Mouse (Mus musculus) cerebellum, adult 18-20 months (tissue): ENCODE measurements at regions not wholly inside any gene's neighbourhood (a gene's known extent, or its start where the extent isn't known, plus 50 kb on each side); places are given as distances from the start of the nearest gene placed in this dataset.
A peak's percentile ranks its signal among the peaks of the same experiment; 100 is the strongest.

Experiments used
- DNase-seq, 2 experiments: peaks; one replicate each; pipeline ENCODE4 v3.0.0; 2021

DNA sequence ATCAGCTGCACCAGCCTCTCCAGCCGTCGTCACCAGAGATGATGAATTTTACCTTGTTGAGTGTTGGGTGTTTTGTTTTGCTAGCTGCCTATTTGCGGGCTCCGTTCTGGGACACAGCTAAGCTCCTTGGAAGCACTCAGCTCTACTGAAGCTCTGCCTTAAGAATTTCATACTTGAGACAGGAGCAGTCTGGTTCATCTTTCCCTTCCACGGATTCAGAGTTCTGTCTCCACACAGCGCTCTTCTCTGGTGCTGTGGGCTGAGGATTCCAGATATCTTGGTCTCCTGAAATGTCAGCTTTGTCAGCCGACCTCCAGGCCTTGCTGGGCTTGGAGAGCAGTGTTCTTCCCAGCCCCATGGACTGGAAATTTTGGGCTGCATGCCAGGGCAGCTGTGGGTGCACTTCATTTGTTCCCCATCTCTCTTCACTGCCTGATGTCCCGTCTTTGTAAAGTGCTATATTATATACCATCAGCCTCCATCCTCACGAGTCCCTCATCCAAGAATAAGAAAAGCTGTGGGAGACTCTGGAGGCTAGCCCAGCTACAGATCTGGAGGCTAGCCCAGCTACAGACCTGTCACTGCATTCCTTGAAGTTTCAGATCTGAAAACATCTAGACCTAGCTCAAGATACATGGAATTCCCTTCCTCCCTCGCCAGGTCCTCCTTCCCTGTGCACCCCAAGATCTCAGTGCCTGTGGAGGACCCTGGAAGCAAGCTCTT, 337.0 kb downstream of the Ptpru start:
- no peak for DNase-seq

- DNase-seq, result no peak
Measured at GRCm38 (mm10) chr4:131508154-131508553, 329.9 kb downstream of the Ptpru start.

DNA sequence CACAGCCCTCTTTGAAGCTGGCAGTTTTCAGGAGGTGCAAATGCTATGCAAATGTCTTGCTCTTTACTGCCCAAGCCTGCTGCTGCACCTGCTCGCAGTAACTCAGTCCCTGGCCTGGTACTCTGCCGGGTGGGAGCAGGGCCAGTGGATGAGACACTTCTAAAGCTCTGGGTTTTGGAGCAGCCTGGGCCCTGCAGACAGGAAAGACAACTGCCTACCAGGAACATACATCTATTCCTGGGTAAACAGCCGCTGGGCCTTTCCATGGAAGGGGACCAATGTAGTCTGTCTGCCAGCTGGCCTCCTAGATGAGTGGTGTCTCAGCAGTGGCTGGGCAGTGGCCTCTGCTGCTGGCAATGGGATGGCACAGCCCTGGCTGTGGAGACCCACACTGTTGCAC, 326.5 kb downstream of the Ptpru start:
- no peak for DNase-seq

DNA sequence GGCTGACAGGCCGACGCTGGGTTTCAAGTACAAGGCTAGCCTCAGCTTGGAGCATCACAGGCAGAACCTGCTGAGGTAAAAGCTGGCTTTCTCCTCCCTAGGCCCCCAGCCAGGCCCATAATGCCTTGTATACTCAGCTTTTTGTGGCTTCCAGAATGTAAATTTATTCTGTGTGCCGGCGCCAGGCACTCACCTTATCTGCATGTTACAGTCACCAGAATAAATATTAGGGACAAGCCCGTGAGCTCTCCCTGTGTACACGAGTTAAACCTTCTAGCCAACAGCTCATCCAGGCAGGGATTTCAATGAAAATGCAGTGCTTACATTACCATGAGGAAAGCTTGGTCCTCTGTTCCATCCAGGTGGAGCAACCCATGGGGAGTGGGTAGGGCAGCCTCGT, 325.3 kb downstream of the Ptpru start:
- DNase-seq, result no peak

GRCm38 (mm10) chr4:131520636-131521306, 317.3 kb downstream of the Ptpru start:
- DNase-seq, result no peak

DNA sequence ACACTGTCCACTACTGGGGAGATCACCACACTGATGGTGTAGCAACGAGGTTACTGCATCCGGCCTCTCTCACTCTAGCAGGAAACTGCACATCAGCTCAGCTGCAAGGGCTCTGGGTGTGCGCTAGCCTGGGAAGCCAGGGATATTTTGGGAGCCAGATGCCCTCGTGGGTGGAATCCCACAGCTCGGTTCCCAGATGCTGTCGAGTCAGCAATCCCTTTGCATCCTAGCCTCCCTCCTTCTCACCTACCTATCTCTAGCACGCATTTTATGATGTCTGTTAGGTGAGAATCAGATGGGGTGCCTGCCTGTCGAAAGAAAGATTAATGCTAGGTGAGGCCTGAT, 316.8 kb downstream of the Ptpru start:
- no peak for DNase-seq

- DNase-seq, result no peak
Measured at GRCm38 (mm10) chr4:131525236-131525635, 312.9 kb downstream of the Ptpru start.

DNA sequence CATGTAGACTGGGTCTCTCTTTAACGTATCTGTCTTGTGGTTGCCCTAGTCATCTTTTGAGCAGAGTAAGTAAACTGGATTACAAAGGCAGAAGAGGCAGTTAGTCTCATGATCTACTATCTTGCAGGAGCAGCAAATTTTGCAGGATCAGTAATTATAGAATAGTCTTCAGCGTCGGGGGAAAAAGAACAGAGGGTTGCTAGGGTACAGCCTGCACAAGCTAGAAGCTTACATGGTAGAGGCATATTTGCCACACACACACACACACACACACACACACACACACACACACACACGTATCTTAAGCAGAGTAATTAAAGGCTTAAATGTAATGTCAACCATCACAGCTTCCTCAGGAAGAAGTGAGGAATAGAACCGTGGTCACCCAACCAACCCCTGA, 307.6 kb downstream of the Ptpru start:
- DNase-seq, result no peak

- no peak for DNase-seq
Measured at GRCm38 (mm10) chr4:131531003-131531402, 307.1 kb downstream of the Ptpru start.

DNA sequence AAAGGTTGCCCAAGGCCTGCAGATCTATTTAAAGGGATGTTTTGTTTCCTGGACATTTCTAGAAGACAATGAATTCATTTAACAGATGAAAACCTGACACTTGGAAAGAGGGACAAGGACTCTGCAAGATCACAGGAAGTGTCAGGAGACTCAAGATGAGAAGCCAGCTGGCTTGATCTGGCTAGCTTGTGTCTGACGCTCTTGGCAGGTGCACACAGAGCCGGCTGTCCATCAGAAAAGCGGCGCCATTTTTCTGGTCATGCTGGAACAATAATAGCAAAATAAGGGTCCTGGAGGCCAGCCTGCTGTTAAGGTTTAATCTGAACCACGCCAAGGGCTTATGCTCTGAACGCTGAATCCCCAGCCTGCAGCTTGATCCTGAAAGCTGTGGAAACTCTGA, 303.3 kb downstream of the Ptpru start:
- DNase-seq, result peak; percentile 30 to 40

DNA sequence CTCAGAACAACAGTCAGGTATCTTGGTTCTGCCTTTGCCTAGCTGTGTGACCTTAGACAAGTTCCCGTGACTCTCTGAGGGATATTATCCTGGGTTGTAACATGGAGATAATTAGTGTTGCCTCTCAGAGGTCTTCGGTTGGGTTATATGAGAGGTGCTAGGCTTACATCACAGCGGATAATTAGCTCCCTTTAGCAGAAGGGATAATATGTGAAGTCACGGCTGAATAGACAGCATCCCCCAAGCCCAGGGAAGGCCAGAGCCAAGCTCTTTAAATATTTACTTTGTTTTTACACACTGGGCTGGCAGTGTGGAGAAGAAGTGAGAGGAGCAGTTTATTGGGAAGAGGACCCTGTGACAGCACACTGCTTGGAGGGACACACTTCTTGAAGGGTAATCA, 299.9 kb downstream of the Ptpru start:
- no peak for DNase-seq

DNA sequence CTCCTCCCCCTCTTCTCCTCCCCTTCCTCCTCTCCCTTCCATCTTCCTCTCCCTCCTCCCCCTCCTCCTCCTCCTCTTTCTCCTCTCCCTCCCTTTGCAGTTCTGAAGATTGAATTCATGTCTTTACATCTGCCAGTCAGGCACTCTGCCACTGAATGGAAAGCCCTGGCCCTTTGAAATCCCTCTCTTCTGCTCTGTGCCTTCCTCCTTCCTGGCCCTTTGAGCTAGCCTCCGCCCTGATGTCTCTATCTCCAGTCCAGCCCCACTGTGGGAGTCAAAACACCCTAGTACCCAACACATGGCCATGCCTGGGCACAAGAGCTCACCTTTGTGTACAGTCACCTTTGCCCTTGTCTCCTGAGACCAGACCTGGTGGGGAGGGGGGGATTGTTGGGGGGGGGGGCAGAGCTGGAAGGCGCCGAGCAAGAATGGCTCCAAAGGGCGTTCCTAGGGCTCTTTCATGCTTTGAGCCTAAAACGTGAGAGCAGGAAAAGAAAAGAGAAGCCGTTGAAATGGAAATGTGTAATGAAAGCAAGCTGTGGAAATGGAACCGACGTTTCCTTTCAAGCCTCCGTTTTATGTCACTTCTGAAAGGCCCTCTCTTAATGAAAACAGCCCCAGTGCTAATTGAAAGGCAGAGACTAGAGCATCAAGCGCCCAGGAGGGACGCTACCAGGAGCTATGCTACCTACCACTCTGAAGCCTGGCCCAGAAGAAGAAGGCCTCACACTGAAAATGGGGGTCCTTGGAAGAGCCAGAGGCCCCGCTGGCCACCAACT, 291.5 kb downstream of the Ptpru start:
- no peak for DNase-seq

DNA sequence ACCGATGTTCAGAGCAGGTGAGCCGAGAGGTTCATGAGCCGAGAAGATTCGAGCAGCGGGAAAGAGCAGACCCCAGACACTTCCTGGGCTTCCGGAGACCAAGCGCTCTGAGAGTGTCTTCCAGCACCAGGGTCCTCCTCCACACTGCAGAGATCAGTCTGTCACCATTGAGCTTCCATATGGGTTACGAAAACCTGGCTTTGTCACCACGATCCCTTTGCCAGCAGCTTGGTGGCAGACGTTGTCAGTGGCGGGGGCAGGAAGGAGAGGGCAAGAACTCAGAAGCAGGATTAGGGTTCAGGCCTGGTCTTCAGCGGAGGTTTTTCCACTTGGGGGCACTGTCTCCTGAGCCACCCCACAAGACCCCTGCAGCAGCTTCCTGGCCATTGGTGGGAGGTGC, 288.5 kb downstream of the Ptpru start:
- peak; percentile 42 to 47 for DNase-seq

- peak; percentile 34 to 36 for DNase-seq
Measured at GRCm38 (mm10) chr4:131558513-131558912, 279.6 kb downstream of the Ptpru start.

- DNase-seq, result peak; percentile 19 to 28
Measured at GRCm38 (mm10) chr4:131563851-131564250, 274.2 kb downstream of the Ptpru start.

GRCm38 (mm10) chr4:131565203-131565602, 272.9 kb downstream of the Ptpru start:
- DNase-seq, result no peak

DNA sequence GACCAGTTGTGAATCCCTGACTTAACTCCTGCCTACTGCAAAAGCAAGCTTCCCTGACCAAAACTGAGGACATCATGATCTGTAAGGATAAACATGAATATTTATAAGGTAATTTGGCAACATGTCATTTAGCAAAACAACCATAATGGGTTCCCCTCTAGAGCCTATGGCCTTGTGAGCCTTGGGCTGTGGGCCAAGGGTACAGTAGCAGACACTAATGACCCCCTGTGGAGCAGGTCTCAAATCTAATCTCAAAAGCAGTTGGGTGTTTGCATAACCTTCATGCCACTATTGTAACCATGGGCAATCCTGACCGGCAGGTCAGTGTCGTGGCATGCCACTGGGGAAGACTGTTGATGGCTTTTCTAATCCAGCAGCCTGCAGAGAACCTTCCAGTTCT, 270.8 kb downstream of the Ptpru start:
- DNase-seq, result no peak

DNA sequence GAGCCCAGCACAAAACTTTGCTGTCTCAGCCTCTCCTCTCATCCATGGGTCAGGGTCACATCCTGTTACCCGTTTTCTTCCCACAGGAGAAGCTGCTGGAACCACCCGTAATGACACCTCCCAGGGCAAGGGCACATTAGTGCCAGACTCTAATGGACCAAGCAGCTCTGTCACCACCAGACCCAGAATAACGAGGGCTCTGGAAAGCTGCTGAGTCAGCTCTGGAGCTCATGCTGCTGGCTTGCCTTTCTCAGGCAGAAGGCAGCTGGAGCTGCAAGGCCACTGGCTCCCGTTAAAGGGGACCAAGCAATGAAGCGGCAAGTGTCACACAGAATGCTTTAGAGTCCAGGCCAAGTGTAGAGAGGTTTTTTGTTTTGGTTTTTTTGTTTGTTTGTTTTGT, 268.9 kb downstream of the Ptpru start:
- DNase-seq, result no peak

- no peak for DNase-seq
Measured at GRCm38 (mm10) chr4:131577571-131577970, 260.5 kb downstream of the Ptpru start.

DNA sequence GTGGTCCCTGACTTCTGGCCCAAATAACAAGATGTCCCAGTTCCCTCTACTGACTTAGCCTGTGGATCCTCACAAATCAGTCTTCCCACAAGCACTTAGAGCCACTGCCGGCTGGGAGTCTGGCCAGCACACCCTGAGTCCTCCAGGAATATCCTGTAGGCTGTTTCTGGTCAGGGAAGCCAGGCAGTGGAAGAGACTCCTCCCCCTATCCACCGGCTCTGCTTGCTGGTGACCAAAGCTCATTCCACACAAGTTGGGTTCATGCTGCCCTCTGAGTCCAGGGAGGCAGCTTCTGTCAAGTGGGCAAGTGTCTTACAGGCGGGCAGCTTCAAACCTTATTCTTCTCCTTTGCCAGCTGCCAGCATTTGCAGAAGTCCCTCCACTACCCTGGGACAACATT, 252.1 kb downstream of the Ptpru start:
- DNase-seq, result no peak

GRCm38 (mm10) chr4:131587536-131587935, 250.6 kb downstream of the Ptpru start:
- DNase-seq, result no peak

- DNase-seq, result peak in 1 of 2 experiments; percentile 2
Measured at GRCm38 (mm10) chr4:131590136-131590535, 248.0 kb downstream of the Ptpru start.

DNA sequence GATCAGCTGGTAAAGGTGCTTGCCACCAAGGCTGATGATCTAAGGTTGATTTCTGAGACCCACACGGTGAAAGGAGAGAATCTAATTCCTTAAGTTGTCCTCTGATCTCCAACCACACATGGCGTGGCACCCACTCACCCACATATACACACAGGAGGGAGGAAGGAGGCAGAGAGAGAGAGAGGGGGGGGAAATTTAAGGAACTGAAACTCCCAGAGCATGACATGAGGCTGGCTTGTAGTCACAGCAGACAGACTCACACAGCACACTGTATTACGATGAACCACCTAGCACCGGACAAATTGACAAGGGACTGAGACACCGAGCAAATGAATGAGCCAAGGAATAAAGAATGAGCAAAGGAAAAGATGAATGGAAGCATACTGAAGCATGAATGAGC, 246.6 kb downstream of the Ptpru start:
- no peak for DNase-seq

GRCm38 (mm10) chr4:131597996-131598395, 240.1 kb downstream of the Ptpru start:
- no peak for DNase-seq
